Mouse (Mus musculus): ENCODE data around the gene Rhod.

GRCm38 (mm10) chr19:4451965-4452364, 12.7 kb upstream of the Rhod start:
- TF ChIP-seq POLR2A (IDR thresholded peaks at IDR 0.05; ENCODE audit: low read depth, low read length) (no peak), CTCF (IDR thresholded peaks at IDR 0.05; ENCODE audit: extremely low read depth, insufficient read length, insufficient replicate concordance, low read depth, low read length) (no peak)
